Mouse (Mus musculus) intestine, embryonic 16.5 days (tissue): ENCODE measurements around the gene Lrp1. TPM values are rescaled to one million over a fixed set of nuclear protein-coding genes. Genes with fewer than 3 reads are reported as not detected.

Source experiments
- ATAC-seq: fragments of 200-750 bp; cut with Nextera tagmentation; 2 replicates; pipeline ENCODE4 v1.8.0; 2017; ENCODE audit warnings: moderate TSS enrichment, moderate library complexity
- H3K27ac ChIP-seq: fragments of 300-500 bp; sonication (generic); 2 replicates; pipeline ENCODE4 v1.5.1; 2014; ENCODE audit warnings: mild to moderate bottlenecking, low read length
- H3K27me3 ChIP-seq: fragments of 300-500 bp; sonication (generic); replicated peaks from 2 replicates; pipeline ENCODE4 v1.6.1; 2014; ENCODE audit warnings: low read length, control low read depth, mixed read lengths; ENCODE audit not compliant: control insufficient read depth, insufficient read depth
- H3K36me3 ChIP-seq: fragments of 300-500 bp; sonication (generic); 2 replicates; pipeline ENCODE4 v1.6.1; 2014; ENCODE audit warnings: low read length, control low read depth; ENCODE audit not compliant: control insufficient read depth, insufficient read depth
- H3K4me1 ChIP-seq: fragments of 300-500 bp; sonication (generic); 2 replicates; pipeline ENCODE4 v1.6.1; 2014; ENCODE audit warnings: low read length, control low read depth, mixed read lengths; ENCODE audit not compliant: control insufficient read depth, insufficient read depth
- H3K4me2 ChIP-seq: fragments of 300-500 bp; sonication (generic); 2 replicates; pipeline ENCODE4 v1.6.1; 2014; ENCODE audit warnings: low read depth, low read length, control low read depth
- H3K4me3 ChIP-seq: fragments of 300-500 bp; sonication (generic); 2 replicates; pipeline ENCODE4 v1.5.1; 2014; ENCODE audit warnings: mild to moderate bottlenecking, low read length
- H3K9ac ChIP-seq: fragments of 300-500 bp; sonication (generic); 2 replicates; pipeline ENCODE4 v1.6.1; 2014; ENCODE audit warnings: low read depth, low read length
- H3K9me3 ChIP-seq: fragments of 300-500 bp; sonication (generic); 2 replicates; pipeline ENCODE4 v1.6.1; 2016; ENCODE audit warnings: low read length, control low read depth; ENCODE audit not compliant: control insufficient read depth
- WGBS: fragments of 180-500 bp; shearing (Covaris S2); extraction: QIAGEN DNeasy Blood & Tissue Kit; methylation state at CpG from one replicate; pipeline ENCODE4 v1.1.7; 2014; 5-methylcytosine and 5-hydroxymethylcytosine counted together
- polyA plus RNA-seq: library from polyadenylated mRNA; unstranded; fragments of >200 nt; fragmentation: Nextera tagmentation; extraction: Ambion mirVana; gene quantifications from 2 replicates; pipeline ENCODE4 v1.2.1, GENCODE M21; 2015

Lrp1 gene
- polyA plus RNA-seq, 1 experiment from 2014 or later, result 64.6 TPM

GRCm38 (mm10) chr10:127607059-127607458, 13.9 kb downstream of the Lrp1 start:
- WGBS, result 93% methylated on average over 7 of the region's 7 CpGs
- Histone ChIP-seq H3K9ac (no peak overlapping the region), H3K4me3 (no peak overlapping the region), H3K9me3 (no peaks in the 10 kb centered on the region), H3K4me1 (peaks cover 50% of the 10 kb centered on the region), H3K27ac (no peak overlapping the region), H3K4me2 (no peak overlapping the region), H3K27me3 (no peaks in the 10 kb centered on the region), H3K36me3 (peaks cover 10% of the 10 kb centered on the region)
- ATAC-seq, result no peak

GRCm38 (mm10) chr10:127605756-127606155, 15.2 kb downstream of the Lrp1 start:
- H3K9ac ChIP-seq, result no peak overlapping the region
- H3K36me3 ChIP-seq, result peaks cover 7% of the 10 kb centered on the region
- WGBS, result 97% methylated on average over 9 of the region's 9 CpGs
- no peak for ATAC-seq
- H3K27ac ChIP-seq, result peak overlapping the region; percentile 97; the same call in 1 of the 2 replicates
- no peaks in the 10 kb centered on the region for H3K9me3 ChIP-seq
- H3K27me3 ChIP-seq, result no peaks in the 10 kb centered on the region
- H3K4me2 ChIP-seq, result no peak overlapping the region
- peaks cover 56% of the 10 kb centered on the region for H3K4me1 ChIP-seq
- H3K4me3 ChIP-seq, result no peak overlapping the region

- H3K9ac ChIP-seq, result peak overlapping the region; percentile 56
- H3K36me3 ChIP-seq, result peaks cover 7% of the 10 kb centered on the region
- H3K4me3 ChIP-seq, result no peak overlapping the region
- peak overlapping the region; percentile 97 for H3K27ac ChIP-seq
- H3K27me3 ChIP-seq, result no peaks in the 10 kb centered on the region
- no peaks in the 10 kb centered on the region for H3K9me3 ChIP-seq
- H3K4me2 ChIP-seq, result no peak overlapping the region
- 77% methylated on average over 8 of the region's 8 CpGs for WGBS
- peaks cover 59% of the 10 kb centered on the region for H3K4me1 ChIP-seq
- ATAC-seq, result no peak
Observed at GRCm38 (mm10) chr10:127605251-127605547, 15.7 kb downstream of the Lrp1 start.

- Histone ChIP-seq H3K9ac (peak overlapping the region; percentile 56), H3K4me1 (peaks cover 59% of the 10 kb centered on the region), H3K36me3 (peaks cover 7% of the 10 kb centered on the region), H3K4me3 (no peak overlapping the region), H3K4me2 (0 out of 2 replicates have a peak overlapping the region, but pooled peaks have one; percentile 3), H3K27me3 (no peaks in the 10 kb centered on the region), H3K9me3 (no peaks in the 10 kb centered on the region), H3K27ac (peak overlapping the region; percentile 97)
- WGBS, result 36% methylated on average over 15 of the region's 15 CpGs
- peak; percentile 13; the same call in 1 of the 2 replicates for ATAC-seq
Observed at GRCm38 (mm10) chr10:127604465-127605250, 16.3 kb downstream of the Lrp1 start.

GRCm38 (mm10) chr10:127603437-127604371, 17.2 kb downstream of the Lrp1 start:
- H3K4me2 ChIP-seq, result peak overlapping the region; percentile 50
- H3K9me3 ChIP-seq, result no peaks in the 10 kb centered on the region
- H3K36me3 ChIP-seq, result peaks cover 7% of the 10 kb centered on the region
- no peaks in the 10 kb centered on the region for H3K27me3 ChIP-seq
- peak; percentile 91 for ATAC-seq
- peak overlapping the region; percentile 97 for H3K27ac ChIP-seq
- peak overlapping the region; percentile 7 for H3K4me3 ChIP-seq
- H3K4me1 ChIP-seq, result peaks cover 61% of the 10 kb centered on the region
- 41% methylated on average over 13 of the region's 13 CpGs for WGBS
- peak overlapping the region; percentile 60 for H3K9ac ChIP-seq

GRCm38 (mm10) chr10:127602194-127602593, 18.8 kb downstream of the Lrp1 start:
- ATAC-seq, result no peak
- Histone ChIP-seq H3K4me1 (peaks cover 76% of the 10 kb centered on the region), H3K27ac (peak overlapping the region; percentile 20; the same call in 1 of the 2 replicates), H3K4me2 (no peak overlapping the region), H3K4me3 (no peak overlapping the region), H3K27me3 (no peaks in the 10 kb centered on the region), H3K36me3 (peaks cover 7% of the 10 kb centered on the region), H3K9me3 (no peaks in the 10 kb centered on the region), H3K9ac (no peak overlapping the region)
- WGBS, result 91% methylated on average over 6 of the region's 6 CpGs

GRCm38 (mm10) chr10:127599779-127600541, 21.0 kb downstream of the Lrp1 start:
- Histone ChIP-seq H3K4me3 (no peak overlapping the region), H3K27me3 (no peaks in the 10 kb centered on the region), H3K9ac (0 out of 2 replicates have a peak overlapping the region, but pooled peaks have one; percentile 35), H3K9me3 (no peaks in the 10 kb centered on the region), H3K27ac (peak overlapping the region; percentile 64), H3K4me1 (peaks cover 86% of the 10 kb centered on the region), H3K4me2 (no peak overlapping the region), H3K36me3 (peaks cover under 1% of the 10 kb centered on the region; the same call in 1 of the 2 replicates)
- no peak for ATAC-seq
- 35% methylated on average over 17 of the region's 17 CpGs for WGBS

GRCm38 (mm10) chr10:127599252-127599651, 21.7 kb downstream of the Lrp1 start:
- Histone ChIP-seq H3K9me3 (no peaks in the 10 kb centered on the region), H3K27me3 (no peaks in the 10 kb centered on the region), H3K4me3 (no peak overlapping the region), H3K27ac (peak overlapping the region; percentile 64), H3K9ac (no peak overlapping the region), H3K36me3 (peaks cover 3% of the 10 kb centered on the region; the same call in 1 of the 2 replicates), H3K4me1 (peaks cover 86% of the 10 kb centered on the region), H3K4me2 (no peak overlapping the region)
- ATAC-seq, result no peak
- 75% methylated on average over 11 of the region's 11 CpGs for WGBS
